Mouse (Mus musculus): Measurements from ENCODE around the gene Coro7. TPM values are rescaled to one million over a fixed set of nuclear protein-coding genes. Genes with fewer than 3 reads are reported as not detected.
"Not testable (repeated sequence)": the region's sequence is repeated elsewhere in the genome, so short reads cannot be mapped to it uniquely, and the experiment has no call there.

The Coro7 gene
- polyA plus RNA-seq, 1 experiment: 44.5 TPM

- no peak for DNase-seq (ENCODE audit: low read depth)
Observed at GRCm38 (mm10) chr16:4594814-4595526, 84.6 kb downstream of the Coro7 start.

GRCm38 (mm10) chr16:4593971-4594813 is 85.4 kb downstream of the Coro7 start, which contains the start of gene Glis2:
Glis2 (plus strand) TSS chr16:4594713.
- no peak for DNase-seq (ENCODE audit: low read depth)

- DNase-seq (ENCODE audit: low read depth): no peak
Observed at GRCm38 (mm10) chr16:4592909-4593875, 86.4 kb downstream of the Coro7 start.

GRCm38 (mm10) chr16:4590236-4590635 is 89.3 kb downstream of the Coro7 start:
- no peak for DNase-seq (ENCODE audit: low read depth)

GRCm38 (mm10) chr16:4587516-4588210 is 91.9 kb downstream of the Coro7 start:
- DNase-seq (ENCODE audit: low read depth): no peak

GRCm38 (mm10) chr16:4586531-4587123 is 93.0 kb downstream of the Coro7 start:
- DNase-seq (ENCODE audit: low read depth): peak; percentile 28

GRCm38 (mm10) chr16:4585642-4586530 is 93.7 kb downstream of the Coro7 start:
- DNase-seq (ENCODE audit: low read depth): no peak

GRCm38 (mm10) chr16:4584438-4584837 is 95.1 kb downstream of the Coro7 start:
- DNase-seq (ENCODE audit: low read depth): no peak

- no peak for DNase-seq (ENCODE audit: low read depth)
Observed at GRCm38 (mm10) chr16:4583807-4584206, 95.8 kb downstream of the Coro7 start.

- not testable (repeated sequence) for DNase-seq (ENCODE audit: low read depth)
Observed at GRCm38 (mm10) chr16:4581179-4581578, 98.4 kb downstream of the Coro7 start.

GRCm38 (mm10) chr16:4578630-4579029 is 100.9 kb downstream of the Coro7 start:
- no peak for DNase-seq (ENCODE audit: low read depth)

- DNase-seq (ENCODE audit: low read depth): no peak
Observed at GRCm38 (mm10) chr16:4576873-4577272, 102.7 kb downstream of the Coro7 start.

Other genes starting within 250 kb of the Coro7 start
- gene Srl, start 138.0 kb downstream of the Coro7 start, polyA plus RNA-seq (2012; rRNA removed): 4.6 and 5.8 TPM in 2 replicates
- 3.5 and 5.6 TPM in 2 replicates for gene Tfap4, start 119.9 kb downstream of the Coro7 start, polyA plus RNA-seq (2012; rRNA removed)
- 20.4 and 22.2 TPM in 2 replicates for gene Glis2, start 85.1 kb downstream of the Coro7 start, polyA plus RNA-seq (2012; rRNA removed)
- gene Pam16, start 54.8 kb downstream of the Coro7 start, polyA plus RNA-seq (2012; rRNA removed): 18.3 and 25.4 TPM in 2 replicates
- 46.2 and 49.7 TPM in 2 replicates for gene Vasn, start 39.8 kb downstream of the Coro7 start, polyA plus RNA-seq (2012; rRNA removed)
- gene Dnaja3, start 39.8 kb downstream of the Coro7 start, polyA plus RNA-seq (2012; rRNA removed): 26.9 and 37.2 TPM in 2 replicates
- 9.5 and 10.4 TPM in 2 replicates for gene Nmral1, start 39.6 kb upstream of the Coro7 start, polyA plus RNA-seq (2012; rRNA removed)
- gene Hmox2, start 46.6 kb upstream of the Coro7 start, polyA plus RNA-seq (2012; rRNA removed): 49.5 and 53.2 TPM in 2 replicates
- 73.7 and 84.7 TPM in 2 replicates for gene Cdip1, start 110.5 kb upstream of the Coro7 start, polyA plus RNA-seq (2012; rRNA removed)
- gene 4930562C15Rik, start 155.6 kb upstream of the Coro7 start, polyA plus RNA-seq (2012; rRNA removed): 0.19 and 0.24 TPM in 2 replicates
- gene Ubald1, start 200.5 kb upstream of the Coro7 start, polyA plus RNA-seq (2012; rRNA removed): 48.3 and 68.8 TPM in 2 replicates
- 147 and 154 TPM in 2 replicates for gene Mgrn1, start 206.5 kb upstream of the Coro7 start, polyA plus RNA-seq (2012; rRNA removed)

Measured in gonadal fat pad, adult 2 months (tissue).